Comparison of ENCODE assay signal across 8 mouse cellular contexts in the genomic region with DNA sequence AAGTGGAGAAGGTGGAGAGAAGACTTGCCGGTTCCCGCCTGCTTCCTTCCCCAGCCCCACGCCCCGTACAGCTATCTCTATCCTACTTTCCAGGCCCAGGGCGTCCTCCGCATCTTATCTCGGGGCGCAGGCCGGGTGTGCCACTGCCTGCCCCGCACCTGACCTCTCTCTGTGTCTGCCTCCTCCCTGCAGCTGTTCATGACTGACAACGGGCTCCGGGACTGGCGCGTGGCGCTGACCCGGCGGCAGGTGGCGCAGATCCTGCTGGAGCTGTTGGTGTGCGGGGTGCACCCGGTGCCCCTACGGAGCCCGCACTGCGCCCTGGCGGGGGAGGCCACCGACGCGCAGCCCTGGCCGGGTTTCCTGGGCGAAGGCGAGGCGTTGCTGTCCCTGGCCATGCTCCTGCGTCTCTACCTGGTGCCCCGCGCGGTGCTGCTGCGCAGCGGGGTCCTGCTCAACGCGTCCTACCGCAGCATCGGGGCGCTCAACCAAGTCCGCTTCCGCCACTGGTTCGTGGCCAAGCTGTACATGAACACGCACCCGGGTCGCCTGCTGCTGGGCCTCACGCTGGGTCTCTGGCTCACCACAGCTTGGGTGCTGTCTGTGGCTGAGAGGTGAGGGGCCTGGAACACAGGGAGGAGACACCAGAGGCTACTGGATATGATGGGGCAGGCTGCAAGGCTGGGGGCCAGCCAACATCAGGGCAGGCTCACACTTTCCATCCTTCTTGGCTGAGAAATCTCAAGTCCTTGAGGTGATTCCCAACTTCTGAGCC. TPM values are rescaled to one million over a fixed set of nuclear protein-coding genes. Genes with fewer than 3 reads are reported as not detected.
A peak's percentile ranks its signal among the peaks of the same experiment; 100 is the strongest.
DNase-seq lines count a peak whose midpoint lies in the region.

No protein-coding gene starts in this region.

- intact Hi-C loops in gastrocnemius, postnatal 14 days (cut with DNase I; ENCODE audit: low total_unique reads): no loop called here

- DNase-seq in lung, adult 18-20 months: peak; percentile 58 to 64
- DNase-seq in lung, postnatal 14 days: no peak
- DNase-seq in cerebellum, postnatal 14 days: peak; percentile 49 to 51
- peak; percentile 57 for DNase-seq in gastrocnemius, postnatal 14 days
- DNase-seq in kidney, postnatal 10 days: peak; percentile 42
- peak; percentile 60 for DNase-seq in mesoderm, embryonic 11.5 days (ENCODE audit: low read depth, low spot score)
- DNase-seq in testis, postnatal 10 days (ENCODE audit: low spot score): peak; percentile 72
- DNase-seq in right cerebral cortex, postnatal 25 days: no peak

RNA-seq across cellular contexts. Expression of a gene that starts 7.2 kb away (rescaled TPM):
- under 1 TPM; 0.29 to 0.33 TPM for total RNA-seq in gastrocnemius, postnatal 14 days (2021)

RNA-seq across cellular contexts. Expression of a gene that starts 22.1 kb away (rescaled TPM):
- total RNA-seq in gastrocnemius, postnatal 14 days (2021): 1 to 10 TPM; 9.2 to 9.5 TPM

RNA-seq across cellular contexts. Expression of a gene that starts 28.3 kb away (rescaled TPM):
- total RNA-seq in gastrocnemius, postnatal 14 days (2021): not detected

RNA-seq across cellular contexts. Expression of a gene that starts 43.5 kb away (rescaled TPM):
- total RNA-seq in gastrocnemius, postnatal 14 days (2021): not detected

Comparison
In these comparisons a context has a peak if more than half of its experiments do, and no peak if none do; other contexts are left out.
1. DNase-seq: peak in lung, adult 18-20 months (2 of 2), cerebellum, postnatal 14 days (2 of 2), gastrocnemius, postnatal 14 days (single experiment), kidney, postnatal 10 days (single experiment), mesoderm, embryonic 11.5 days (single experiment) and testis, postnatal 10 days (single experiment); none in lung, postnatal 14 days (single experiment) and right cerebral cortex, postnatal 25 days (single experiment).